Mouse (Mus musculus): Measurements from ENCODE around the gene Cirbp.
"Not testable (repeated sequence)": the region's sequence is repeated elsewhere in the genome, so short reads cannot be mapped to it uniquely, and the experiment has no call there.

Cirbp gene

GRCm38 (mm10) chr10:80164998-80165344, 814 bp upstream of the Cirbp start:
- peak; percentile 94 for DNase-seq

DNA sequence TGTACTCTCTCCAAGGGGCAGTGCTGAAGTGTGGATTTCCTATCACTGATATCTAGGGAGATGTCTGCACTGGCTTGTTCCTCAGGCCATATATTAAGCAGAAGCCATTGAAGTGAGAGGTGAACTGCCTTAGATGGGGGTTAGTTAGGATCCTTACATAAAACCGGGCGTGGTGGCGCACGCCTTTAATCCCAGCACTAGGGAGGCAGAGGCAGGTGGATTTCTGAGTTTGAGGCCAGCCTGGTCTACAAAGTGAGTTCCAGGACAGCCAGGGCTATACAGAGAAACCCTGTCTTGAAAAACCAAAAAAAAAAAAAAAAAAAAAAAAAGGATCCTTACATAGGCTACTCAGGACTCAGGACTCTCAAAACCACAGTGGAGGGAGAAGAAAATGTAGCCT, 351 bp downstream of the Cirbp start:
- not testable (repeated sequence) for DNase-seq

DNA sequence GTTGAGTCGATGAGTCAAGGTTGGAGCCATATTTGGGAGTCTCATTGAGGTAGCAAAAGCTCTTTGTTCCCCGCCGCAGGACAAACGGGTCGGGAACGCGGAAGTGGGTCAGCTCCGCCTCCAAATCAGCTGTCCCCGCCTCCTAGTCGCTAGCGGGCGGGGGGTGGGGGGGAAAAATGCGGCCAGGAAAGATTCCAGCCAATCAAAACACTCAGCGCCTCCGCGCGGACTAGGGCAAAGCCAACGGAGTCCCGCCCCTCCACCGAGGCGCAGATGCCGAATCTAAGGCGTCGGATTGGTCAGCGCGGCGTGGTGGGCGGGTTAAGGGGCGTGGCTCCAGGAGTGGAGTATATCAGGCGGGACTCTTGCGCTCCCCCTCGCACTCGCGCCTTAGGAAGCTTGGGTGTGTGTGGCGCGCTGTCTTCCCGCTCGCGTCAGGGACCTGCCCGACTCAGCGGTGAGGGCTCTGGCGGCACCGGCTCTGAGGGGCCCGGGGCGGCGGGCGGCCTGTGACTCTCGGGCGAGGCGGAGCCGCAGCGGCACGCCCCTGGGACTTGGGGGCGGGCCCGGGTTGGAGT, 1.8 kb downstream of the Cirbp start:
- peak; percentile 98 for DNase-seq

DNA sequence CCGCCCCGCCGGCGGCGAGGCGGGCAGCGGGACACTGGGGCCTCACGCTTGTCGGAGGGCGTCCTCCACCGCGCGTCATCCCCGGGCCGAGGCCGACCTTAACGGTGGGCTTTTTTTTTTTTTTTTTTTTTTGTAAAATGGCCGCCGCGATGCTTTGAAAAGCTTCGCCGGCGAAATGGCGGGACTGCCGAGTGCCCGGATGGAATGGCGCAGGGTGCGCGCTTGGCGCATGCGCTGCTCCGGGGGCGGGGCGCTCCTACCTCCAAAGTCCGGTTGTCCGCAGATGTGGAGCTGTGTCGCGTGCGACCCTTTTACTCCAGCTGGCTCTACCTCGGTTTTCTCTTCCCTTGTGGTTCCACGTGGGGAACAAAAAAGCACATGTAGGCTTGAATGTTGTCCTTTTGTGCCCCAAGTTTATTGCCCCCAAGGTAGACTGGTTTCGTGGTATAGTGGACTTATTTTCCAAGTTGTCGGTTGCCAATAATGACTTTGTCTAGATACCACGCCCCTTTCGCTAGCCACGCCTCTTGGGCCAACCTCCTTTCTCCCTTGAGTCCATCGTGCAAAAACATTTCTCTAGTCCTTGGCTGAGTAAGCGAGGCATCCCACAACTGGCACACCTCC, 2.4 kb downstream of the Cirbp start:
- DNase-seq: peak; percentile 90

GRCm38 (mm10) chr10:80169070-80169469, 3.3 kb downstream of the Cirbp start:
- no peak for DNase-seq

DNA sequence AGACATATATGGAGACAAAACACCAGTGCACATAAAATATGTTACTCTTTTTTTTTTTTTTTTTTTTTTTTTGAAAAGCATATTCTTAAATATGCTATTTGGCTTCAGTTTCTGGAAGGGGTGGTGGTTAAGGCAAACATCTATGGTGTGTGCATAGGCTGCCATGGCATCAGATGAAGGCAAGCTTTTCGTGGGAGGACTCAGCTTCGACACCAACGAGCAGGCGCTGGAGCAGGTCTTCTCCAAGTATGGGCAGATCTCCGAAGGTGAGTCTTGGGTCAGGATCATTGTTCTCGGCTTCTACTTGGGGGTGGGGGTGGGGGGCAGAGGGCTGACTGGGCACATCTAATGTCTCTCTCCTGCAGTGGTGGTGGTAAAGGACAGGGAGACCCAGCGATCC, 3.9 kb downstream of the Cirbp start:
- no peak for DNase-seq

DNA sequence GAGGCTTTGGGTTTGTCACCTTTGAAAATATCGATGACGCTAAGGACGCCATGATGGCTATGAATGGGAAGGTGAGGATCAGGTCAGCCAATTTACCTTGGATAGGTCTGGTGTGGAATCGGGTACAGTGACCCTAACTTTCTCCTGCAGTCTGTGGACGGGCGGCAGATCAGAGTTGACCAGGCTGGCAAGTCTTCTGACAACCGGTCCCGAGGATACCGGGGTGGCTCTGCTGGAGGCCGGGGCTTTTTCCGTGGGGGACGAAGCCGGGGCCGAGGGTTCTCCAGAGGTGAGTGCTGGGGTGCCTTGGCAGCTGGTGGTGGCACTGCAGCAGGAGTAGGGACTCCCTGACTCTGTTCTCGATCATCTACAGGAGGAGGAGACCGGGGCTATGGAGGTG, 4.3 kb downstream of the Cirbp start:
- DNase-seq: no peak

- no peak for DNase-seq
Measured at GRCm38 (mm10) chr10:80170601-80171021, 4.8 kb downstream of the Cirbp start.

GRCm38 (mm10) chr10:80171252-80171651, 5.5 kb downstream of the Cirbp start:
- DNase-seq: no peak

DNA sequence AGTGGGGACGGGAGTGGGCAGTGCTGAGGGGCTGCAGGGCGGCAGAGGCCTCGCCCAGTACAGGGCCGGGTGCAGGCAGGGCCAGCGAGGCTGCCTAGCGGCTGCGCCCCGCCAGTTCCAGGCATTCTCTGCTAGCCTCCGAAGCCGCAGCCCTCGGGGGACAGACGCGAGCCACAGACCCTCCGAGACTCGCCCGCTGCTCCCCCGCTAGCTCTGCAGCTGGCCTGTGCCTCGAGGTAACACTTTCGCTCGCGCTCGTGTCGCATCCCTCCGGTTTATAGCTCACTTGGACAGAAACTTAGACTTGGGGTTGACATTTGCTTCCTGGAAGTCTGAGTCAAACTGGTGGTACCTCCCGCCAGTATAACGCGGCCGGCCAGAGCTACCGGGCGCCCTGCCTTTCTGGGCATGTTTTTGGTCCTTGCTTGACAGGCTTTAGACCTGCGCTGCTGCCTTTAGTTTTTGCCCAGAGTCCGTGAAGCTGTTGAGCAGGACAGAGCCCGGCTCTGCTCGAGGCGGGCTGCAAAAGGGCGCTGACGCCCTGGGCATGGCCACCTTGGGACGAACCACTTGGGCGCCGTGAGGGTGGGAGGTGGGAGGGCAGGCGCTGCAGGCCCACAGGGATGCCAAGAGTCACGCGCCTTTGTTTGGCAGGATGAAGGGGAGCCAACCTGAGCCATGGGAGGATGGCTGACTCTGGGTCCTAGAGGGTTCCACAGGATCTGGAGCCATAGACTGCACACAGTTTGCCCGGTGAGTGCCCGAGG, 6.2 kb downstream of the Cirbp start:
- DNase-seq: no peak

- peak; percentile 81 for DNase-seq
Measured at GRCm38 (mm10) chr10:80172527-80173292, 6.9 kb downstream of the Cirbp start, which contains the start of gene 1600002K03Rik. TSS of gene 1600002K03Rik (plus strand) at chr10:80172944.

DNA sequence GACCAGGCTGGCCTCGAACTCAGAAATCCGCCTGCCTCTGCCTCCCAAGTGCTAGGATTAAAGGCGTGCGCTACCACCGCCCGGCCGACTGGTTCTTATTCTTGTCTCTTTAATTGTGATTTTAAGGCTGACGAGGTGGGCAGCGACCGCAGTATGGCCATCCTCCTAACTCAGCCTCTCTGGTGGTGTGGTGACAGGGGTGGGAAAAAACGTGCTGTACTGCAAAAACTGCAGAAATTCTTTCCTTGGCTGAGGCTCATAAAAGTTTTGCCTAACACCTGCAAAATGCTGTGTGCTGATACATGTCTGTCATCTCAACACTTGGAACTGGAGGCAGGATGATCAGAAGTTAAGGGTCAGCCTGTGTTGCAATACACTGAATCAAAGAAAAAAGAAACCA, 7.6 kb downstream of the Cirbp start:
- no peak for DNase-seq

DNA sequence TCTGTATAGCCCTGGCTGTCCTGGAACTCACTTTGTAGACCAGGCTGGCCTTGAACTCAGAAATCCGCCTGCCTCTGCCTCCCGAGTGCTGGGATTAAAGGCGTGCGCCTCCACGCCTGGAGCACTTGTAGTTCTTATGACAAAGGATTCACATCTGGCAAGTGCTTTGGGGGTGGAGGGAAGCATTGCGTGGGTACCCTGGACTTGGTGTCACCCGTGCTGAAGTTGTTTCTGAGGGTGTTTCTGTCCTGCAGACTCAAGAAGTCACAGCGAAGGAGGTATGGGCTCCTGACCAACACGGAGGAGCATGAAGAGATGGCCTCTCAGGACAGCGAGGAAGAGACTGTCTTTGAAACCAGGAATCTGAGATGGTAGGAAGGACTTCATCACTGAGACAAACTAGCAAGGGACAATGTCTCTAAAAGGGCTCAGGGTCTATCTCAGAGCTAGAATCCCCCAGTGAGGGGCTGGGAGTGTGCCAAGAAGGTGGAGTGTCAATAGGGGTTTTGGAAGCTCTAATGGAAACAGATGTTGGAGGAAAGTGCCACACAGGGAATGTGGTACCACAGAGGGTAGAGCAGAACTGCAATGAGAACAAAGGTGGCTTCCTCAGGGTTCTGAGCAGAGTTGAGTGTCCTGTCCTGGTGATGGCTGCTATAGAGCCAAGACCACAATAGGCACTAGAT, 8.3 kb downstream of the Cirbp start:
- no peak for DNase-seq

GRCm38 (mm10) chr10:80174705-80175104, 8.9 kb downstream of the Cirbp start:
- DNase-seq: no peak

- DNase-seq: no peak
Measured at GRCm38 (mm10) chr10:80175536-80176269, 9.9 kb downstream of the Cirbp start.

GRCm38 (mm10) chr10:80176270-80176834, 10.6 kb downstream of the Cirbp start:
- DNase-seq: no peak

DNA sequence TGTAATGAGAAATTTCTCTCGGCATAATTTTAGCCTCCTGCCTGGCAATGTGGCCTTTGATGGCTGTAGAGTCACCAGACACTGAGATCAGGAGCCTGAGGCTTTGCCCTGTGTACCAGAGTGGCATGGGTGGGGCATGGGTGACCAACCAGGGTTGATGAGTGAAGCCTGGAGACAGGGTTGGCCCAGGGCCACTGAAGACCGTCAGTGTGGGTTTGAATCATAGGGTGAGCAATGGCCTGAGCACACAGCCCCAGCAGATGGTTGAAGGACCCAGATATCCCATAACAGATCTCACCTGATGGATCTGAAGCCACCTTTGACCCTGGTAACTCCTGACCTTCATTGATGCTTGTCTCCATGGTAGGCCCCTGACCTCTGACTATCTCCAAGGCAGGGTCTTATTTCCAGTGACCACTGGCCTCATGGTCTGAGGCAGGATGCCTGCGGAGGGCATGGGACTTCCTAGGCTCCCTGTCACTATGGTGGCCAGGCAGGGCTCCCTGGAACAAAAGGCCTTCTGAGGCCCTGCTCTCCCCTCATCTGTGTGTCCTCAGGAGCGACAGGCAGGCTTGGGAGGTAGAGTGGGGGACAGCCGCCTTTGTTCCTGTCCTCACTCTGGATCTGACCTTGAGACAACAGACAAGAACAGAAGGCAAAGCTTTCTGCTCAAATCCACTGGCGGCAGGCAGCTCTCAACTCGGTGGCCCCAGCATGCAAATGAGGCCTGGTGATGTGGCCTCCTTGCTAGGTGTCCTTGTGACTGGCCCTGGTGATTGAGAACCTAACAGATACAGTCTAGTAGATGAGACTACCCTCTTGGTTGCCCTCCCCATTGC, 11.9 kb downstream of the Cirbp start:
- DNase-seq: no peak

DNA sequence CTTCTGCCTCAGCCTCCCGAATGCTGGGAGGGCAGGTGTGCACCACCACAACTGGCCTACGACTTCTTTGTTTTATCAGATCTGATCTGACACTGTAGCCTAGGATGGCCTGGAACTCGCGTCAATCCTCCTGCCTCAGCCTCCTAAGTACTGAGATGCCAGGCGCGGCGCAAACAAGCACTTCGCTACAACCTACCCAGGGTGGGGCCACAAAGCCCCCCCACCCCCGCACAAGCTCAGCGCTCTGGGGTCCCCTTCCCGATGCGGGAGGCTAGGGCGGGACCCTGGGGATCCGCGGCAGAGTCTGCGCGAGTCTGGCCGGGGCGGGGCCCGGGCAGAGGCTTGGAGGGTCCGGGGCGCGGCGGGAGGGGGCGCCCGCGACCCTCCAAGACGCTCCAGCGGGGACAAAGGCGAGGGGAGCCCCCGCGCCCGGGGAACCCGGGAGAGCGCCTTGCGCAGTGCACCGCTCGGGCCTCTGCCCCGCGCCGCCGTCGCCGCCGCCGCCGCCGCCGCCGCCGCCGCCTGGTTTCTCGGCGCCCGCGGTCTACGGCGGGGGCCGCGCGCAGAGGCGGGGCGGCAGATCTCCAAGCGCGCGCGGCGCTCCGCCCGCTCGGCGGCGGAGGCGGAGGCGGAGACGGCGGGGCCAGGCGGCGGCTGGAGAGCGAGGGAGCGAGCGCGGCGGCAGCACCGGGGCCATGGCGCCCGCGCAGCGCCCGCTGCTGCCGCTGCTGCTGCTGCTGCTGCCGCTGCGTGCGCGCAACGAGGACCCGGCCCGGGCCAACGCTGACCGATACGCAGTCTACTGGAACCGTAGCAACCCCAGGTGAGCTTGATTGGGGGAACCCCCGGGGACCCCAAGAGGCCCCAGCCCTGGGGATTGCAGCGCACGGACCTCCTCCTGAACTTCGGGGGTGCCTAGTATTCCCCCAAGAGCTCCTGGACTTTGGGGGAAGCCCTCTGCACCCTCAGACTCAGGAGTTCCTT, 13.6 kb downstream of the Cirbp start, which contains the start of gene Efna2:
TSS of gene Efna2 (plus strand) at position 415 of the 984 bp plus-strand sequence.
- DNase-seq: no peak

DNA sequence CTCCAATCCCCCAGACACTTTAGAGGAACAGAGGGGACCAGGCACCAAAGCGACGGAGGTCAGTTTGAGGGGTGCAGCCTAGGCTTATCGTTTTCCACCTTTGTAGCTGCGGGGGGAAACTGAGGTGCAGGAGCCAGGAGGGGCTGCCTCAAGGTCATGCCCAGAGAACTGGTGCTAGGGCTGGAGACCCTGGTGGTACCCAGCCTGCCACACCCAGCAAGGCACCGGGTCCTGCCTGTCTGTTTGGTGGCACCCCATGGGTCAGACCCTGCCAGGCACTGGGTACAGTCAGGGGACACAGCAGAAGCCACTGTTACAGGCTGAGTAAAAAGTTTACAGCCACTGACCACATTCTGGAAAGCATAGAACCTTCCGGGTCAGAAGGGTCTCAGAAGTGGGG, 14.5 kb downstream of the Cirbp start:
- no peak for DNase-seq

All from right cerebral cortex, postnatal 4 days (tissue).